Mouse (Mus musculus): Measurements from ENCODE around the gene H2-DMb2. TPM values are rescaled to one million over a fixed set of nuclear protein-coding genes. Genes with fewer than 3 reads are reported as not detected.

The H2-DMb2 gene
- polyA plus RNA-seq, 1 experiment from 2014 or later = 0.38 TPM

DNA sequence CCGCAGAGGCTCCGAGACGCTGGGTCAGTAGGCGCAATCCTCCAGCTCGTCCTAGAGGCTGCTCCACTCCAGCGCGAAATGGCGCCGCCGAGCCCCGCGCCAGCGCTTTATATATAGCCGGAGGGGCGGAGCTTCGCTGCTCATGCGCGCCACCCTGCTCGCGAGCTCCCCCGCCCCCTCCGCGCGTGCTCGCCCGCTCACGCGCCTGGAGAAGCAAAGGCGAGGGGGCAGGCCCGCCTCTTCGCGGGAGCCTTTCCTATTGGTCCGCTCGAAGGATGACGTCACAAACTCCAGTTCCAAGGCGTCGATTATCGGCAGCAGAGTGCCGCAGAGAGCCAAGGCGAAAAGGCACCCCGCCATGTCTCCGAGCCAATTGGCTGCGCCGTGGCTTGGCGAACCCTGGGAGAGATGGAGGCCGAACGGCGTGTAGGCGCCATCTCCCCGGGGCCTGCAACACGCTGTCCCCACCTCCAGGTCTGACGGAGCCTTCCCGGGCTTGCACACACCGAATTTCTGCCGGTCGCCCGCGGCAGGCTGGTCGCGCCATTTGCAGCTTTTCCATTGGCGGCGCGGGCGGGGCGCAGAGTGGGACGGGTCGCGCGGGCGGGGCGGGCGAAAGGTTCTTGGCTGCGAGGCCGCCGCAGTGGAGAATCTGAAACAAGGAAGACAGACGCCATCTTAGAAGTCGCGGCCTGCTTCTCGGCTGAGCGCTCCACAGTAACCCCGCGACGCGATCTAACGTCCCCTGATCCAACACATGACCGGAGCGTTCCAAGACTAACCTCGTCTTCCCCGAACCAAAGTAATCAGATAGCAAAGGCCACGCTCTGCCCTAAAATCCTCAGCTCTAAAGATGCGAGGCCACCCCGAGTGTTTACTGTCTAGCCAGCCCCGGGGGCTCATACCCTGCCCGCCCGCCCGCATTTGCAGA is 23.6 kb upstream of the H2-DMb2 start, which contains the start of gene H2-DMa:
Gene H2-DMa, plus strand, starts transcription at position 293 of the 931 bp plus-strand sequence.
- H3K36me3 ChIP-seq = peaks cover 24% of the 10 kb centered on the region
- H3K4me1 ChIP-seq (replicated peaks) = peaks cover 44% of the 10 kb centered on the region
- H3K9ac ChIP-seq = peak within 1 kb of the TSS; percentile 93
- H3K27me3 ChIP-seq = no peaks in the 10 kb centered on the region
- peak within 1 kb of the TSS; percentile 70 for H3K4me3 ChIP-seq
- peak; percentile 86 for ATAC-seq (ENCODE audit: low FRiP score, low read depth)
- no peaks in the 10 kb centered on the region for H3K9me3 ChIP-seq
- H3K4me2 ChIP-seq = peak within 1 kb of the TSS; percentile 88
- under 1% methylated on average over 90 of the region's 96 CpGs for WGBS
- H3K27ac ChIP-seq (replicated peaks) = peak within 1 kb of the TSS; percentile 100

DNA sequence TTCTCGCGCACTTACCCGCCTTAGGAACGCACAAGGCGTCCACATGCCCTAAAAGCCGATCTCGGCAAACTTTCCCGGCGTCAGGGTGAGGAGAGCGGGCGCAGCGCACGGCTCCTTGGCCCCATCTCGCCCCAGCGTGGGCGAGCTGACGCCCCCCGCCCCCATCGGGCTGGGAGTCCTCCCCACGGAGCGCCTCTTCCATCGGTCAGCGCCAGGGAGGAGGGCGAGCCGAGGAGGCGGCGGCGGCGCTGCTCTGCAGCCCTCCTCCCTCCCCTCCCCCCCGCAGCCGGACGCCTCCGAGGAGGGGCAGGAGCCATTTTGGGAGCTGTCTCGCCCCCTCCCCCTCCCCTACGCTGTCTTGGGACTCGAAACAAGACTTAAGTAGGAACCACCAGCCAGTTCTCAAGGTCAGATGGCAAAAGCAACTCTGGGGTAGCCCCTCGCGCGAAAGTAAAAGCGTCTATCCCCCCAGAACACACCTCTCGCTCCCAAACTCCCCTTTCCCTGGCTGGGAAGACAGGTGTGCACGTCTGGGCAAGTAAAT is 22.9 kb upstream of the H2-DMb2 start:
- Histone ChIP-seq H3K9ac (peak overlapping the region; percentile 93), H3K36me3 (peaks cover 16% of the 10 kb centered on the region), H3K4me3 (peak overlapping the region; percentile 70), H3K27ac (replicated peaks) (peak overlapping the region; percentile 100), H3K4me1 (replicated peaks) (peaks cover 45% of the 10 kb centered on the region), H3K4me2 (peak overlapping the region; percentile 88), H3K9me3 (no peaks in the 10 kb centered on the region), H3K27me3 (no peaks in the 10 kb centered on the region)
- WGBS = under 1% methylated on average over 40 of the region's 42 CpGs
- 0 out of 2 replicates have a peak, but pooled peaks have one; percentile 2 for ATAC-seq (ENCODE audit: low FRiP score, low read depth)

DNA sequence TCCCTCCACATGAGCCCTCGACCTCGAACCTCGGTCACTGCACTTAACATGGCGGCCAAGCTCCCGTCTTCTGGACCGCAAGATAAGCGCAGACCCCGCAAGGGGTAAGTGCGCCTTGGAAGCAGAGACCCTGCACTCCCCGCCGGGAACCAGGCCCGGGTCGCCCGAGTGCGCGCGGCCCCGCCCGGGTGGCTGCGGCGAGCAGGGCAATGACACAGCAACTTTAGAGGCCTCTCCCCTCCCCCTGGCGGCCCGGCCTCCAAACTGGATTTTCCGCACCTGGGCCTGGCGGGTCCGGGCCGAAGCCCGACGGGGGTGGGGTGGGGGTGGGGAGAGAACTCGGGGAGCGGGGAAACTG is 22.3 kb upstream of the H2-DMb2 start:
- Histone ChIP-seq H3K27me3 (no peaks in the 10 kb centered on the region), H3K27ac (replicated peaks) (peak overlapping the region; percentile 100), H3K9ac (peak overlapping the region; percentile 93), H3K4me2 (peak overlapping the region; percentile 88), H3K4me3 (peak overlapping the region; percentile 70), H3K9me3 (no peaks in the 10 kb centered on the region), H3K36me3 (peaks cover 11% of the 10 kb centered on the region), H3K4me1 (replicated peaks) (peaks cover 40% of the 10 kb centered on the region)
- peak; percentile 2; the same call in 1 of the 2 replicates for ATAC-seq (ENCODE audit: low FRiP score, low read depth)
- 1% methylated on average over 31 of the region's 31 CpGs for WGBS

DNA sequence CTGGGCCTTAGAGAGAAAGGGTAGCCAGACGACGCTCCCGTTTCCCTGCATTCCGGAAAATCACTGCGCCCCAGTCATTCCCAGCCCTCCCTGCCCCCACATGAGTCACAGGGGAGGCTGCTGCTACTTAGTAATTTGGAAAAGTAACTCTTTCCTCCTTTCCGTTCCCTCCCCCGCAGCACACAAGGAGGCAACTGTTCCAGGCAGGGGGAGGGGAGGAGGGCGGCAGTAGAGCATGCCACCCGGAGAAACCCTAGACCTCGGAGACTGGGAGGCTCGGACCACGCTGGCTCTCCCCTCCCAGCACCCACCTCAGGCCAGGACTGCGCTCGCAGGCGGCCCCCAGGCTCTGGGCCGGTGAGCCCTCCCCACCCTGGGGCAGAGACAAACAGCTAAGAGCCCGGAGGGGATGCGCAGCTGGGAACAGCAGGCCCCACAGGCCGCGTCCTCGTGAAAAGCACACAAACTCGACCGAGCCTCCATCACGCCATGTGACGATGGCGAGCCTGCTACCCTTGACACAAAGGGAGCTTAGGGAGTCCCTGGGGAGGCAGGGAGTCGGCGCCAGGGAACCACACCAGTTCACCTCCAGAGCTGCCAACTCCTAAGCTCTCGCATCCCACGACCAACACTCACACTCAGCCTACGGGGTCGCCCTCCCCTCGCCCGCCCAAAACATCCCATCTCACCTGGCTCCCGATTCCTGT is 21.8 kb upstream of the H2-DMb2 start:
- under 1% methylated on average over 31 of the region's 35 CpGs for WGBS
- Histone ChIP-seq H3K9ac (peak overlapping the region; percentile 93), H3K9me3 (no peaks in the 10 kb centered on the region), H3K4me3 (peak overlapping the region; percentile 70), H3K36me3 (peaks cover 7% of the 10 kb centered on the region; the same call in 1 of the 2 replicates), H3K4me2 (peak overlapping the region; percentile 88), H3K4me1 (replicated peaks) (peaks cover 36% of the 10 kb centered on the region), H3K27ac (replicated peaks) (peak overlapping the region; percentile 100), H3K27me3 (no peaks in the 10 kb centered on the region)
- ATAC-seq (ENCODE audit: low FRiP score, low read depth) = peak; percentile 25

DNA sequence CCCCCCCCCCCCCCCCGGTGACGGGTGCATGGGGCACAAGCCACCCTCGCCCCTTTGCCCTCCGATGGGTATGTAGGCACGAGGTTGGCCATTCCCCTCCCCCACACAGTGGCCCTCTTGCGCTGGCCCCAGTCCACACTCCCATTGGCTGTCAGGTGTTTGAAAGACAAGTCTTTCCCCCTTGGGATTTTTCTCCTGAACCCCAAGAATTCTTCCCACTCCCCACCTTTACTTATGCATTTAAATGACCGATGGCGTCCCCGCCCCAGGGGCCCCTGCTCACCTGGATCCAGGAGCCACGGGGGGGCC is 21.3 kb upstream of the H2-DMb2 start:
- H3K27ac ChIP-seq (replicated peaks) = peak overlapping the region; percentile 100
- H3K27me3 ChIP-seq = no peaks in the 10 kb centered on the region
- peaks cover 2% of the 10 kb centered on the region; the same call in 1 of the 2 replicates for H3K36me3 ChIP-seq
- 1% methylated on average over 10 of the region's 10 CpGs for WGBS
- no peaks in the 10 kb centered on the region for H3K9me3 ChIP-seq
- peak overlapping the region; percentile 93 for H3K9ac ChIP-seq
- ATAC-seq (ENCODE audit: low FRiP score, low read depth) = no peak
- peak overlapping the region; percentile 88 for H3K4me2 ChIP-seq
- peaks cover 34% of the 10 kb centered on the region for H3K4me1 ChIP-seq (replicated peaks)
- H3K4me3 ChIP-seq = peak overlapping the region; percentile 70

DNA sequence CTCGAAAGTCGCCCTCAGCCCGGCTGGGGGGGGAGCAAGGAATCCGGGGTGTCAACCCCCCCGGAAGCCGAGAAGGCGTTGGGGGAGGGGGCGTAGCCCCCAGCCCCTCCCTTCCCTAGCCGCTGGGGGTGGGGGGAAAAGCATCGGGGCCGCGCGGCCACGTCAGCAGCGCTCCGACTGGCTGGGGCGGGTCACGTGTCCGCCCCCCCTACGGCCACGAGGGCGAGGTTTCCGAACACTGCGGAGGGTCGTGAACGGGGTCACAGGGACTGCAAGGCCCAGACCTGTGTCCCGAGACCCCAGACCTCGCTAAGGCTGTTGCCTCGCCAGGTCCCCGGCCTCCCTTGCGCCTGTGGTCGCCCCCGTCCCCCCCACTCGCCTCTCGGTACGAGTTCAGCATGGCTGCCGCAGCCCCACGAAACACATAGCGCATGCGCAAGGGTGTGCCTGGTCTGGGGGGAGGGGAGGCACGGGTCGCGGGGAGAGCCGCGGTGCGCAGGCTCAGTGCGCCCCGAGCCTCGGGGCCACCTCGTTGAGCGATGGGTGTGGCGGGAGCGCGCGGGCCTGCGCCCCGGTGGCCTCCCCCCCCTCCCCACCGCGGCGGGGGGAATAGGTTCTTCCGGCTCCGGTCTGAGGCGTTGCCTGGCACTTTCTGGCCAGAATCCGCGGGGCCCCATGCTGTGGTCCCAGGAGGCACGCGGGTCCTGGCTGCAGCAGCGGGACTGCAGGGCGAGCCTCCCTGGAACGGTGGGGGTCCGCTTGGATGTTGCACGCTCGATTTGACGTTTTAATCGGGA is 20.7 kb upstream of the H2-DMb2 start, which contains the start of gene Brd2:
Gene Brd2, minus strand, starts transcription at position 447 of the 797 bp plus-strand sequence.
- no peaks in the 10 kb centered on the region for H3K27me3 ChIP-seq
- peak within 1 kb of the TSS; percentile 70 for H3K4me3 ChIP-seq
- peak within 1 kb of the TSS; percentile 100 for H3K27ac ChIP-seq (replicated peaks)
- H3K4me1 ChIP-seq (replicated peaks) = peaks cover 33% of the 10 kb centered on the region
- peak within 1 kb of the TSS; percentile 88 for H3K4me2 ChIP-seq
- H3K36me3 ChIP-seq = no peaks in the 10 kb centered on the region
- peak within 1 kb of the TSS; percentile 93 for H3K9ac ChIP-seq
- peak; percentile 65 for ATAC-seq (ENCODE audit: low FRiP score, low read depth)
- WGBS = under 1% methylated on average over 70 of the region's 75 CpGs
- H3K9me3 ChIP-seq = no peaks in the 10 kb centered on the region

DNA sequence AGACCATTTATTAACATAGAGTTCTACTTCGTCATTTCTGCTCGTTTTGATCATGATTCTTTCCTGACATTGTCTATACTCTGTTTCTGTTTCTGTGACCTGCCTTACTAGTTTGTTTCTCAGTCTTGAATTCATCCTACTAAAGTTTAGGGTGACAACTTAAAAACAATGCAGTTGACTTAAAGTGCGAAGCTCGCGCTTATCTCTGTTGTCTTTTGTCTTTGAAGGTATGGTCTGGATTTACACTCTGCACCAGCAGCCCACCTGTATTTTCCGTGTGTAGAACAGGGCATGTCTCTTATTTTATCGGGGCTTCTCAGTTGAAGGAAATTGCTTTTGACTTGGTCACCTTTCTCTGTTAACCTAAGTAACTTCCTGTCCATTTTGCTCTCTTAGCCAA is 20.0 kb upstream of the H2-DMb2 start:
- Histone ChIP-seq H3K4me3 (peak overlapping the region; percentile 70), H3K27ac (replicated peaks) (peak overlapping the region; percentile 100), H3K4me1 (replicated peaks) (peaks cover 27% of the 10 kb centered on the region), H3K27me3 (no peaks in the 10 kb centered on the region), H3K36me3 (no peaks in the 10 kb centered on the region), H3K4me2 (peak overlapping the region; percentile 88), H3K9me3 (no peaks in the 10 kb centered on the region), H3K9ac (peak overlapping the region; percentile 93)
- WGBS = under 1% methylated on average over 7 of the region's 7 CpGs
- ATAC-seq (ENCODE audit: low FRiP score, low read depth) = no peak

DNA sequence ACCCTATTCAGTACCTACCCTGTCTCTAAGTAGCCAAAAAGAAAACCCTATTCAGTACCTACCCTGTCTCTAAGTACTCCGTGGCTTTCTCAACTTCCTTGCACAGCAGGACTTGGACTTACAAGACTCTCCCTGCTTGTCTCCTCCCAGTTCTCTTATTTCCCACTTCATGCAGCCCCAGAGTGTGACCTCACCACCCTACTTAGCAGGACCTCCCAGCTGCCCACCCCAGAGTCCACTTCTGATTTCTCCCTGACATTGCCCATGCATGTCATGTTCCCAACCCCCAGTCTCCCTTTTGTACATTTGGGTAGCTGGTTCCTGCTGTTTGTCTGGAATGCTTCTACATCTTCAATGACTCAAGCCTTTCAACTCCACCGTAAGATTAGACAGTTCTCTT is 19.6 kb upstream of the H2-DMb2 start:
- Histone ChIP-seq H3K9me3 (no peaks in the 10 kb centered on the region), H3K9ac (peak overlapping the region; percentile 93), H3K27me3 (no peaks in the 10 kb centered on the region), H3K4me3 (peak overlapping the region; percentile 70), H3K4me1 (replicated peaks) (peaks cover 30% of the 10 kb centered on the region), H3K36me3 (no peaks in the 10 kb centered on the region), H3K27ac (replicated peaks) (peak overlapping the region; percentile 100), H3K4me2 (peak overlapping the region; percentile 88)
- no peak for ATAC-seq (ENCODE audit: low FRiP score, low read depth)
- WGBS = 1% methylated on average over 2 of the region's 2 CpGs

DNA sequence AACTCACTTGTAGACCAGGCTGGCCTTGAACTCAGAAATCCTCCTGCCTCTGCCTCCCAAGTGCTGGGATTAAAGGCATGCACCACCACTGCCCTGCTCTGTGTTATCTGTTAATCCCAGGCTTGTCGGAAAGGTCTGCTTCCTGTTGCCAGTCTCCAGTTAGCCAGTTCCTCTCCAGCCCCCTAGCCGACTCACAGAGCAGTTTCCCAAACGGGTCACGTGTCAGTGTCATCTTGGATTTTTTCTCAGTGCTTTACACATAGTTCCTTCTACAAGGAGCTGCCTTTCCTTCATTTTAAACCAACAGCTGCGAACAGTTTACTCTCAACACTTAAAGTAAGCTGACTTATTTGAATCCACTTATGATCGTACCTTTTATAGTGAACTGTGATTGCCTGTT is 18.5 kb upstream of the H2-DMb2 start:
- Histone ChIP-seq H3K27ac (replicated peaks) (no peak overlapping the region), H3K36me3 (no peaks in the 10 kb centered on the region), H3K9ac (no peak overlapping the region), H3K27me3 (no peaks in the 10 kb centered on the region), H3K9me3 (no peaks in the 10 kb centered on the region), H3K4me2 (peak overlapping the region; percentile 88; the same call in 1 of the 2 replicates), H3K4me1 (replicated peaks) (peaks cover 39% of the 10 kb centered on the region), H3K4me3 (no peak overlapping the region)
- ATAC-seq (ENCODE audit: low FRiP score, low read depth) = no peak
- WGBS = 90% methylated on average over 6 of the region's 6 CpGs

DNA sequence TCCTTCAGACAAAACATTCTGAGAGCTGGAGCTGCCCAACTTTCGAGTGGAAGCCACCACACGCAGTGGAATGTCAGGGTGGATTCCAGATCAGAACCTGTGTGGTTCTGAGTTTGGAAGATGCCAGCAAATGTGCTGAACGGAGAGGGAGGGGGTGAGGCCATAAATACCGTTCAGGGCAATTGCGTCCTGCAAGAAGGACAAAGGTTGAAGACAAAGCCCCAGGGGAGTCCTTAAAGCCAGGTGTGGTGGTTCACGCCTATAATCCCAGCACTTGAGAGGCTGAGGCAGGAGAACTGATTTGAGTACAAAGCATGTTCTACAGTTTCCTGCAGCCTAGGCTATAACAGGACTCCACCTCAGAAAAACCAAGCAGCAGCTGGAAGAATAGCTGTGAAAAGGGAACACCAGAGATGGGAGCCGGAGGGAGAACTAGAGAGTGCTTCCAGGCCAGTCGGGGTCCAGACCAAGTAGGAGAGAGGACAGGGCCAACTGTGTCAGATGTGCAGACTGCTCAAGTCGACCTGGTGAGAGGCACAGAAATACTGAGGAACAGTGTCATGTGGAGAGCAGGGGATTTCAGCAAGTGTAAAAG is 16.2 kb upstream of the H2-DMb2 start:
- Histone ChIP-seq H3K9me3 (no peaks in the 10 kb centered on the region), H3K4me2 (no peak overlapping the region), H3K36me3 (no peaks in the 10 kb centered on the region), H3K27ac (replicated peaks) (no peak overlapping the region), H3K4me3 (no peak overlapping the region), H3K27me3 (no peaks in the 10 kb centered on the region), H3K9ac (no peak overlapping the region), H3K4me1 (replicated peaks) (peaks cover 39% of the 10 kb centered on the region)
- WGBS = 59% methylated on average over 9 of the region's 9 CpGs
- no peak for ATAC-seq (ENCODE audit: low FRiP score, low read depth)

DNA sequence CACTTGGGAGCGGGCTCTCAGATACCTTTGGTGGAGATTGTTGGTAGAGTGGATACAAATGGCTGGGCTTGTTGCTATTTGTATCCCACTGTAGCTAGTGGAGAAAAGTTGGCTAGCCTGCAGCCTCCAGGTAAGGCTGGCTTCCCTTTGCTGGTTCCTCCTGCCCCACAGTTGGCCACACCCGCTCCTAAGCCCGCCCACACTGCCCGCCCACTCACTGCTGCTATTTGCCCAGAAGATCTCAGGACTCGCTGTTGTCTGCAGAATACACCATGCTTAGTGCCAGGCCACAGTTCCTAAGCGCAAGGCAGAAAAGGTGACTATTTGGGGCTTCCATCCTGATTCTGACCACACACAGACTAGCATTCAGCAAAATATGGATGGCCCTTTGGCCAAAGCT is 15.6 kb upstream of the H2-DMb2 start:
- Histone ChIP-seq H3K4me2 (no peak overlapping the region), H3K4me1 (replicated peaks) (peaks cover 39% of the 10 kb centered on the region), H3K27ac (replicated peaks) (no peak overlapping the region), H3K9me3 (no peaks in the 10 kb centered on the region), H3K4me3 (no peak overlapping the region), H3K9ac (no peak overlapping the region), H3K27me3 (no peaks in the 10 kb centered on the region), H3K36me3 (no peaks in the 10 kb centered on the region)
- no peak for ATAC-seq (ENCODE audit: low FRiP score, low read depth)
- WGBS = 29% methylated on average over 6 of the region's 6 CpGs

Data from hindbrain, embryonic 15.5 days (tissue).